Mouse (Mus musculus) hindbrain, embryonic 10.5 days (tissue): ENCODE data around the gene Agbl1. TPM values are rescaled to one million over a fixed set of nuclear protein-coding genes. Genes with fewer than 3 reads are reported as not detected.

Experiments
- DNase-seq: peaks from one replicate; pipeline ENCODE4 v3.0.0-alpha.2; 2017; ENCODE audit warnings: low spot score
- H3K27ac ChIP-seq: fragments of 300-500 bp; sonication (generic); 2 replicates; pipeline ENCODE4 v1.5.1; 2016; ENCODE audit warnings: mild to moderate bottlenecking, moderate library complexity
- H3K27me3 ChIP-seq: fragments of 300-500 bp; sonication (generic); 2 replicates; pipeline ENCODE4 v1.6.1; 2016; ENCODE audit warnings: mild to moderate bottlenecking; ENCODE audit not compliant: poor library complexity, insufficient read depth, severe bottlenecking
- H3K36me3 ChIP-seq: fragments of 300-500 bp; sonication (generic); 2 replicates; pipeline ENCODE4 v1.6.1; 2016; ENCODE audit warnings: mild to moderate bottlenecking, moderate library complexity
- H3K4me1 ChIP-seq: fragments of 300-500 bp; sonication (generic); replicated peaks from 2 replicates; pipeline ENCODE4 v1.6.1; 2016; ENCODE audit warnings: mild to moderate bottlenecking
- H3K4me3 ChIP-seq: fragments of 300-500 bp; sonication (generic); 2 replicates; pipeline ENCODE4 v1.5.1; 2016; ENCODE audit warnings: mild to moderate bottlenecking, moderate library complexity
- H3K9me3 ChIP-seq: fragments of 300-500 bp; sonication (generic); 2 replicates; pipeline ENCODE4 v1.6.1; 2016; ENCODE audit warnings: mild to moderate bottlenecking, moderate library complexity
- WGBS: fragments of 180-500 bp; shearing (Covaris S2); methylation state at CpG from one replicate; pipeline ENCODE4 v1.1.7; 2016; 5-methylcytosine and 5-hydroxymethylcytosine counted together
- polyA plus RNA-seq: library from polyadenylated mRNA; unstranded; fragments of >200 nt; fragmentation: Nextera tagmentation; extraction: Ambion mirVana; gene quantifications from 2 replicates; pipeline ENCODE4 v1.2.1, GENCODE M21; 2016

Gene Agbl1
- polyA plus RNA-seq, 1 experiment from 2014 or later = 0.09 TPM

DNA sequence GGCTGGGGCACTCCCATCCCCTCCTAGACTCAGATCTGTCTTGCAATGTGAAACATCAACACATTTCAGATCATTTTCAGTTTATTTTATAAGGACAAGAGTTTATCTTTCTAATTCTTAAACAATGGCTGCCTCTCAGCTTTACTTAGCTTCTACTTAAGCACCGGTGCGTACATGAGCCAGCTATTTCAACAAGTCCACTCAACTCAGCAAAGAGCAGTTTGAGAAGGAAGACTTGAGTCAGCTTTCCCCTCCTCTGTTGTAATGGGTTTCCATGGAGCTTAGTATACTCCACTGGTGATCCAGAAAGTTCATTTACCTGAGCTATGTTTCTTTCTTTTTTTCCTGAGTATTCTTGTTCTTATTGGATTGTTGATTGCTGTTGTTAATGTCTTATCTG, 905.2 kb downstream of the Agbl1 start:
- H3K9me3 ChIP-seq = no peaks in the 10 kb centered on the region
- WGBS = 95% methylated on average over 2 of the region's 2 CpGs
- H3K4me1 ChIP-seq = peaks cover 10% of the 10 kb centered on the region
- H3K27ac ChIP-seq = no peak overlapping the region
- H3K27me3 ChIP-seq = no peaks in the 10 kb centered on the region
- no peak overlapping the region for H3K4me3 ChIP-seq
- H3K36me3 ChIP-seq = no peaks in the 10 kb centered on the region
- no peak for DNase-seq

DNA sequence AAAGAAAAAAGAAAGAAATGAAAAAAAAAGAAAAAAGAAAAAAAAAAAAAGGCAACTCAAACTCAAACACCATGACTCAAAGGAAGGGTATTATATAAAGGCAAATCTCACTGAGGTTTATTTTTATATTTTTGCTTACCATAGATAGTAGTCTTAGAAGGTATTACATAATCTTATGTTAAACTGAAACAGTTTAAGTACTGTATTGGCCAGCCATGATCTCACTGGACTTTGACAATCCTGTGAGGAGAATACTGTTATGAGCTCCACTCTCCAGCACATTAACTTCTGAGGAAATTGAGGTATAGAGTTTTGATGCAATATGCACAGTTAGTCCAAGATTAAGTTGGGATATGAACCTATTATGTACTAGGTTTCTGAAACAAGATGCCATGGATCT, 909.0 kb downstream of the Agbl1 start:
- no peak overlapping the region for H3K4me3 ChIP-seq
- H3K9me3 ChIP-seq = no peaks in the 10 kb centered on the region
- no peaks in the 10 kb centered on the region for H3K27me3 ChIP-seq
- H3K36me3 ChIP-seq = no peaks in the 10 kb centered on the region
- H3K4me1 ChIP-seq = no peaks in the 10 kb centered on the region
- H3K27ac ChIP-seq = no peak overlapping the region
- DNase-seq = no peak

DNA sequence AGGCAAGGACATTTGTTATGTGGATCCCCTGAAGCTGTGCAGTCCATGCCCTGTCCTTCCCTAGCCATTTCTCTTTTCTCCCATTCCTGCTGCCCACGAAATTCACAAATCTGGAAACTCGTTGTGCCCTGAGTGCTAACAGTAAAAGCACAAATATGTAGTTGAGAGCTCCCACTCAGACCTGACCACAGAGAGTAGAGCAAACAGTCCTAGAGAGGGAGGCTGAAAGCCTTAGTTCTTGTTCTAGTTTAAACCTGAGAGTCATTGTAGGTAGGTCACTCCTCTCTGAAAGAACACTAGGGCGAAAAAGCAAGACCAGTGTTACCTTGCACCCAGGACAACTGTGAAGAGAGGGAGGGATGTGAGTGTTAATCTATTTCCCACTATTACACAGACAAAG, 917.8 kb downstream of the Agbl1 start:
- H3K9me3 ChIP-seq = no peaks in the 10 kb centered on the region
- 78% methylated on average over 3 of the region's 3 CpGs for WGBS
- no peak overlapping the region for H3K4me3 ChIP-seq
- H3K4me1 ChIP-seq = peaks cover 5% of the 10 kb centered on the region
- no peaks in the 10 kb centered on the region for H3K36me3 ChIP-seq
- H3K27me3 ChIP-seq = no peaks in the 10 kb centered on the region
- H3K27ac ChIP-seq = no peak overlapping the region
- DNase-seq = no peak

DNA sequence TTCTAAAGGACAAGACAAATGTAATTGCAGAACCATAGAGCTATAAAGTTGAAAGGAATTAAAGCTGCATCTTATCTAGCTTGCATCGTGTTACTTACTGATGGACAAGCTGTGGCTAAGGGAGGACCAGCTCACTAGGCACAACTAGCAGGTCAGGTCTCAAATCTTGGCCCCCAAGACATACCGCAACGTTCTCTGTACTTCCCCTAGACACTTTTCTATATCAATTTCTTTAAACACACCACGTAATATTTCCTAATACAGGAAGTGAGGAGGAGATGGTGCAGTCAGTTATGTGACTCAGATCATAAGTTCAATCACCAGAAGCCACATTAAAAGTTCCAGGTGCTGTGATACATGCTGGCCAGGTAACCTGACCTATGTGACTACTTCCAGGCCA, 919.1 kb downstream of the Agbl1 start:
- H3K4me3 ChIP-seq = no peak overlapping the region
- H3K4me1 ChIP-seq = peaks cover 10% of the 10 kb centered on the region
- no peaks in the 10 kb centered on the region for H3K9me3 ChIP-seq
- no peak for DNase-seq
- H3K36me3 ChIP-seq = no peaks in the 10 kb centered on the region
- H3K27ac ChIP-seq = no peak overlapping the region
- H3K27me3 ChIP-seq = no peaks in the 10 kb centered on the region
- WGBS = 90% methylated on average over 4 of the region's 4 CpGs

DNA sequence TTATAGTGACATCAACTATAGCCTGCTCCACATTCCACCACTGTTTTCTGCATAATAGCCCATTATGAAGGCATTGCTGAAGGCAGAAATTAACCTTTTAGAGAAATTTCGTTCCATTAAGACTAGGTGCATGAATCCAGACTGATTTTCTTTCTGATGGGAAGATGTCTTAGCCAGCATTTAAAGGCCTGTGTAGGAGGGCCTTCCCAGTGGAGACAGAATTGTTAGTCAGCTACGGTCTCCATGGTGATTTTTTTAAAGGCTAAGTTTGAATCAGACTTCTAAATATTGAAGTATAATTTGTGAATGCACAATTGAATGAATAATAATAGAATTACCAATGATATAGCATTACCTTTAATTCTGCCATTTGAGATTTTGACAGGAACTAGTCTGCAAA, 920.2 kb downstream of the Agbl1 start:
- Histone ChIP-seq H3K9me3 (no peaks in the 10 kb centered on the region), H3K36me3 (no peaks in the 10 kb centered on the region), H3K27ac (no peak overlapping the region), H3K4me3 (no peak overlapping the region), H3K4me1 (peaks cover 10% of the 10 kb centered on the region), H3K27me3 (no peaks in the 10 kb centered on the region)
- no peak for DNase-seq
- 85% methylated on average over 2 of the region's 2 CpGs for WGBS

DNA sequence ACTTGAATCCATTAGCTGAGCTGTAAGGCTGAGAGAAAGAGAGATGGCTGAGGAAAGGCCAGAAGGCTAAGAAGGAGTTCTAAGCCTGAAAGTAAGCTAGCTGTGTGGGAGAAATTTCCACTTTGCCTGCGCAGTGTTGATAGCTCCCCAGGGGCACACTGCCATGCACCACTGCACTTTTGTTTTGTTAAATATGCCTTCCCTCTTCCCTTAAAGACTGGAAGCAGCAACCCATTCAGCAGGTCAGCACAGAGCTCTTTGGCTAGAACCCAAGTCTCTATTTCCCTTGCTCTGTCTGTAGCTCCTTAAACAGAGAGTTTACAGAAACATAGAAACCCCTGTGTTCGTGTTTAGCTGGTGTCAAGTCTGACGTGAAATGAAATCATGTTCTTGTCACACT, 922.7 kb downstream of the Agbl1 start:
- H3K4me1 ChIP-seq = peaks cover 10% of the 10 kb centered on the region
- no peak overlapping the region for H3K27ac ChIP-seq
- H3K4me3 ChIP-seq = no peak overlapping the region
- no peaks in the 10 kb centered on the region for H3K9me3 ChIP-seq
- 12% methylated on average over 3 of the region's 3 CpGs for WGBS
- H3K27me3 ChIP-seq = no peaks in the 10 kb centered on the region
- no peak for DNase-seq
- H3K36me3 ChIP-seq = no peaks in the 10 kb centered on the region

DNA sequence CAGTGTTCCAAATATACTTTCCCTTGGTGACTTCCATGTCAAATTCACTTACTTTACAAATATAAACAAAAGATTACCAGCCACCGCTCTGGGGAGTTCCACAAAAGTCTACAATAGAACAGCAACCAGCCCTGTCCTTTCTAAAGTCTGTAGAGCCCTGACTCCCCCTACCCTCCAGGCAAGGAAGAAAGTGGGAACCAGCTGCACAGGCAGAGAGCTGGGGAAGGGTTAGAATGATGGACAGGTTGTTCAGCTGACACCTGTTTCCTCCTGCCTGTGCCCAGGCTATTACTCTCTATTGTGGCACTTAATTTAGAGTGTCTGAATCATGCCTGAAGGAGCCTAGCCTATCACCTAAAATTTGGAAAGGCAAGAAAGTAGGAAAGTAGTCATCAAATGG, 923.2 kb downstream of the Agbl1 start:
- Histone ChIP-seq H3K36me3 (no peaks in the 10 kb centered on the region), H3K4me3 (no peak overlapping the region), H3K4me1 (peaks cover 10% of the 10 kb centered on the region), H3K9me3 (no peaks in the 10 kb centered on the region), H3K27me3 (no peaks in the 10 kb centered on the region), H3K27ac (no peak overlapping the region)
- WGBS = 54% methylated on average over 1 of the region's 1 CpGs
- no peak for DNase-seq

DNA sequence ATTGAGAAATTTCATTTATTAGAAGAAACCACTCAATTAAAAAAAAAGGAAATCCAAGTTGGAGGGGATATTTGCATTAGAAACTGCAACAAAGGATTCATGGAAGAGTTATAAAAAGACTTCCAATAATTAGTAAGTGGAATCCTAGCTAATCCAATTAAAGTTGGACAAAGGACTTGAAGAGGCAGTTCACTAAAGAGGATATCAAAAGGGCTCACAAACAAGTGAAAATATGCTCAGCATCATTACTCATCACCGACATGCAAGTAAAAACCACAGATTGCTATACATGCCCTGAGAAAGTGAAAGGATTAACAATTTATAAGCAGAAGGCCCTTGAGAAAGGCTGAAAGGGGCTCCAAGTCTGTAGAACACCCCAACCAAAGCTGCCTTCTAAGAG, 935.2 kb downstream of the Agbl1 start:
- DNase-seq = no peak
- no peak overlapping the region for H3K4me3 ChIP-seq
- no peaks in the 10 kb centered on the region for H3K4me1 ChIP-seq
- WGBS = 84% methylated on average over 1 of the region's 1 CpGs
- no peak overlapping the region for H3K27ac ChIP-seq
- no peaks in the 10 kb centered on the region for H3K36me3 ChIP-seq
- no peaks in the 10 kb centered on the region for H3K9me3 ChIP-seq
- H3K27me3 ChIP-seq = no peaks in the 10 kb centered on the region
